Mouse (Mus musculus) stomach, postnatal 0 days (tissue): ENCODE data around the gene Hoxb7.

Source experiments
- CTCF ChIP-seq: IDR thresholded peaks from 2 replicates; pipeline ENCODE4 v1.5.1; 2016; ENCODE audit warnings: antibody characterized with exemption, low read depth, mild to moderate bottlenecking, moderate library complexity
- EP300 ChIP-seq: optimal IDR thresholded peaks from 2 replicates; pipeline ENCODE3; 2016; ENCODE audit warnings: antibody characterized with exemption

DNA sequence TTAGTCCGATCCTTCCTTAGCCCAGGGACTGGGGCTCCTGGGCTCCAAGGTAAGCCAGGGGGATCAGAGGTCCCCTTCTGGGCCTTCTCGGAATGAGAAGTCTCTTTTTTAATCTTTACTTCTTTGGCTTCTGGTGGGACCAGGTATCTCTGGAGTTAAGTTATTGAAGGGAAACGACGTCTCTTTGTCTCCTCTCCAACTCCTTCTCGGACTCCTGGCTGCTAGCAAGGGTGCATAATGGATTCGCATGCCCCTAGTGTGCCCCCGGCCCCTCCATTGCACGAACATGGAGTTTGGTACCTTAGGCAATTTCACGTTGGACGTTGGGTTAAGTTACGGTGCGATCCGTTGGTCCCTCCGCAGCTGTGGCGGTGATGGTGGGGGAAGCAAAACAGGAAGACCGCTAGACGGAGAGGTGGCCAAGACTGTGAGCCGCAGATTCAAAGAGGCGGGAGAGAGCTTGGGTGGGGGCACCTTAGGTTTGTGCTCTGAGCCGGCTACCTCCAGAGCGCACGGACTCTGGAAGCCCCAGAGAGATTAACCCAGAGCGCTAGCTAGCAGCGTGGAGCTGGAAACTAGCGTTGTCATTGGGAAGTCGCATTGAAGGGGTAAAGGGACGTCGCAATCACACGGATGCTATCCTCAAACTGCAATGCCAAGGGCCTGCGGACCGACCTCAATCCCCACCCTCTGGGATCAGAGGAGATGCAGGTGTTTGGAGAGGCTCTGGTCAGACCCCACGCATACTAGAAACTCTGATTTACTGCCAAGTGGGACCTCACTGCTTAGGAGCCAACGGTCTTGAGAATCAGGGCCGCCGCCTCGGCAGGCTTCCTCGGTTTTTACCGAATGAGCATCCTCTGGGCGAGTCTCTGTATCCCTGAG is 31.1 kb upstream of the Hoxb7 start:
- no peak for TF ChIP-seq EP300
- TF ChIP-seq CTCF, result no peak
